Mouse (Mus musculus) myocyte (in vitro differentiated cells): Measurements from ENCODE around the gene Abhd2. TPM values are rescaled to one million over a fixed set of nuclear protein-coding genes. Genes with fewer than 3 reads are reported as not detected.

Source experiments
- H3K27me3 ChIP-seq: one replicate; pipeline ENCODE4 v1.6.1; 2011; ENCODE audit not compliant: control insufficient read depth, insufficient read depth, insufficient read length
- H3K36me3 ChIP-seq: one replicate; pipeline ENCODE4 v1.6.1; 2011; ENCODE audit not compliant: control insufficient read depth, insufficient read depth
- H3K4me2 ChIP-seq: one replicate; pipeline ENCODE4 v1.6.1; 2011; ENCODE audit warnings: low read depth, control low read depth
- H3K4me3 ChIP-seq: one replicate; pipeline ENCODE4 v1.5.1; 2011; ENCODE audit warnings: mild to moderate bottlenecking, control low read depth, moderate library complexity
- H3K79me2 ChIP-seq: one replicate; pipeline ENCODE4 v1.6.1; 2011; ENCODE audit not compliant: control insufficient read depth, insufficient read depth
- H3ac ChIP-seq: one replicate; pipeline ENCODE4 v1.6.1; 2011; ENCODE audit not compliant: control insufficient read depth, insufficient read length
- CEBPB ChIP-seq: IDR thresholded peaks from 2 replicates; pipeline ENCODE4 v1.6.1; 2011; ENCODE audit warnings: mild to moderate bottlenecking, moderate library complexity; ENCODE audit not compliant: poor library complexity, insufficient read depth, severe bottlenecking
- E2F4 ChIP-seq: IDR thresholded peaks from one replicate; pipeline ENCODE4 v1.6.1; 2011; ENCODE audit warnings: mild to moderate bottlenecking, control low read depth, moderate library complexity; ENCODE audit not compliant: insufficient read depth
- MAX ChIP-seq: IDR thresholded peaks from one replicate; pipeline ENCODE4 v1.6.1; 2011; ENCODE audit warnings: low read depth, mild to moderate bottlenecking, control low read depth
- MYOD1 ChIP-seq, 3 experiments: IDR thresholded peaks; one replicate each; pipeline ENCODE4 v1.6.1; 2011; ENCODE audit warnings: control low read depth in 2 of 3, low read depth in 2 of 3, mild to moderate bottlenecking in 2 of 3, moderate library complexity in 1 of 3; ENCODE audit not compliant: insufficient read length in 2 of 3, control insufficient read depth in 1 of 3
- MYOG ChIP-seq, 3 experiments: IDR thresholded peaks; one replicate each; pipeline ENCODE4 v1.6.1; 2011; ENCODE audit warnings: control low read depth in 2 of 3, low read depth in 2 of 3, mild to moderate bottlenecking in 2 of 3; ENCODE audit not compliant: insufficient read length in 2 of 3, control insufficient read depth in 1 of 3, insufficient read depth in 1 of 3
- POLR2A ChIP-seq: IDR thresholded peaks from one replicate; pipeline ENCODE4 v1.6.1; 2011; ENCODE audit warnings: low read depth, mild to moderate bottlenecking, control low read depth, moderate library complexity; ENCODE audit not compliant: insufficient read length
- POLR2AphosphoS2 ChIP-seq: IDR thresholded peaks from one replicate; pipeline ENCODE4 v1.6.1; 2011; ENCODE audit warnings: low read depth, control low read depth; ENCODE audit not compliant: insufficient read length
- REST ChIP-seq: IDR thresholded peaks from one replicate; pipeline ENCODE4 v1.6.1; 2011; ENCODE audit warnings: mild to moderate bottlenecking, control low read depth, moderate library complexity; ENCODE audit not compliant: insufficient read depth, insufficient read length
- SRF ChIP-seq: IDR thresholded peaks from one replicate; pipeline ENCODE4 v1.6.1; 2011; ENCODE audit warnings: low read depth; ENCODE audit not compliant: control insufficient read depth, insufficient read length
- TCF12 ChIP-seq: IDR thresholded peaks from one replicate; pipeline ENCODE4 v1.6.1; 2011; ENCODE audit warnings: mild to moderate bottlenecking, control low read depth; ENCODE audit not compliant: poor library complexity, insufficient read depth, severe bottlenecking
- TCF3 ChIP-seq: IDR thresholded peaks from one replicate; pipeline ENCODE4 v1.6.1; 2011; ENCODE audit warnings: low read depth, control low read depth; ENCODE audit not compliant: insufficient read length
- USF1 ChIP-seq: IDR thresholded peaks from one replicate; pipeline ENCODE4 v1.6.1; 2011; ENCODE audit warnings: low read depth, mild to moderate bottlenecking, control low read depth, moderate library complexity
- polyA plus RNA-seq: library from polyadenylated mRNA; unstranded; fragments of >200 nt; fragmentation: generic; extraction: Trizol; gene quantifications from one replicate; pipeline ENCODE4 v1.2.1, GENCODE M21; 2012; ENCODE audit warnings: missing spikeins

Gene Abhd2
- polyA plus RNA-seq, 1 experiment = 16.9 TPM

DNA sequence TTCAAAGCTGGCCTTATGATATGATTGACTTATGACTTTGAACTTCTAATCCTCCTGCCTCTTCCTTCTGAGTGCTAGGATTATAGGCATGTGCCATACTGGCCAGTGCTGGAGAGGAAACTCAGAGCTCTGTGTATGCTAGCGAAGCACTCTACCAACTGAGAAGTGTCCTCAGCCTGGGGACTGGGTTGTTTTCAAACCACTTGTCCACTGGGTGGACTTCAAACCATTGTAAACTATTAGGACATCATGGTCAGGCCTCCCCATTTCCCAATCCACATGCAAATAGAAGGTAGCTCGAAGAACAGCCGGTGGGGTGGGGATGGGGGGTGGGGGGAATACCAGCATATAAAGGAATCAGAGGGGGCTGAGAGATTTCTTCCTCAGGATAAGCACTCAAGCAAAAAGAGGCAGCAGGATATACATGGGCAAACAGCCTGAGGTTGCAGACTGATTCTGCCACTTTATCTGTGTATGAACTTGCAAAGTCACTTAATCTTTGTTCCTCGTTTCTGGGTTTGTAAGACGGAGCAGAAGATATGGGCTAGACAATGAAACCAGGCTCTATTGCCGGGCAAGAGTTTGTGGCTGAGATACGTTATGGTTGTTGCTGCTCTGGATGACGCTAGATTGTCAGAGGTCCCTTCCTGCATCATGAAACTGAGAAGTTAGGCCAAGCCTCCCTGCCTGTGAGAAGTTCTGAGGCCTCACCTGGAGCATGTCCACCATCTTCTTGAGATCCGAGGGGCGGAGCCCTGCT, 103.7 kb downstream of the Abhd2 start:
- Histone ChIP-seq H3ac (no peak overlapping the region), H3K4me2 (no peak overlapping the region), H3K27me3 (peaks cover 38% of the 10 kb centered on the region), H3K36me3 (no peaks in the 10 kb centered on the region), H3K4me3 (no peak overlapping the region), H3K79me2 (no peaks in the 10 kb centered on the region)
- no peak for TF ChIP-seq POLR2A

DNA sequence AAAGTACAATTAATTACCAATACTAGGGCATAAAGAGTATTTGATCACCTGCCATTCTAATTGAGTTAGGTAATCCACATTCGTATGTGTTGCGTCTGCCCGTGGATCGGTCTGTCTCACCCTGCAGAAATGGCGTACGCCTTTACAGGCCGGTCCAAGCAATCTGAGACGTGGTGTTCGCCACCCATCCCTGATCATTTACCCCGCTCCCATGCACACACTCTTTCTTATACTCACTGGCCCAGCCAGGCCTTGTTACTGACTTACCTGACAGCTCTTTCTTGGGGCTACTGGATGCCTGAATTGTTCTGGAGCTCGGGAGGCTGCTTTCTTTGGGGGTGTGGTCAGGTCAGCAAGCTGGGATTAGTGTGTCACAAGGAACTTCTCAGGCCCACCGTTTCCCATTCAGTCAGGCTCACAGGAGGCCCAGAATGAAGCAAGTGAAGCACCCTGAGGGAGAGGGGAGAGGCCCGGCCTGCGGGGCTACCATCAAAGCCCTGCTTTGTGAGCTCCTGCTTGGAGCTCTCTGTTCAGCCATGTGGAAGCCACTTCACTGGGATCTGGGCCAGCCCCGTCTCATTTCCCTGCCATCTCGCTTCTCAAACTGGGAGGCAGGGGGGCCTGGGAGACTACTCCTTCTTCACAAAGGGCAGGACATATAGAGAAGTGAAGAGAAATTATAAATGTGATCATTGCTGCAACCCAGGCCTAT, 113.6 kb downstream of the Abhd2 start, which contains the start of gene Rlbp1:
Rlbp1 (minus strand) TSS at position 627 of the 712 bp plus-strand sequence.
- H3K27me3 ChIP-seq = peaks cover 27% of the 10 kb centered on the region

DNA sequence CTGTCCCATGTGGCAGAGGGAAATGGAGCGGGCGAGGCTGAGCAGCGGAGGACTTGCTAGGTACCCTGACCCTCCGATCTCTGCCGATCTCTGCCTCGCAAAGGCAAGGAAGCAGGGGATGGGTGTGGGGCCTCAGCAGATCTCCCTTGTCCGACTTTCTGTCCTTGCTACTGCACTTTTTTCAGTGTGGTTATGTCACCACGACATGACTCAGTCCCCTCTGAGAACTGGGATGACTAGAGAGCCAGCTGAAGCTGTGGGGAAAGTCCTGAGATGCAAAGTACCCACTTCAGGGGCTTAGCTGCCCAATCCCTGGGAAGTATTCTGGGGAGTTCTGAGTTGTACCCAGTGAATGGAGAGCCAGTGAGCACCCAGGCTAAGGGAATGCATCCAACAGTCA, 114.1 kb downstream of the Abhd2 start:
- Histone ChIP-seq H3K79me2 (no peaks in the 10 kb centered on the region), H3K36me3 (no peaks in the 10 kb centered on the region), H3ac (no peak overlapping the region), H3K4me2 (no peak overlapping the region), H3K27me3 (peaks cover 22% of the 10 kb centered on the region), H3K4me3 (no peak overlapping the region)
- no peak for TF ChIP-seq REST
- TF ChIP-seq POLR2AphosphoS2 = no peak
- TF ChIP-seq USF1 = no peak
- no peak for TF ChIP-seq E2F4
- no peak for TF ChIP-seq TCF3
- no peak for TF ChIP-seq MYOD1 (IDR thresholded peaks at IDR 0.05; ENCODE audit: control insufficient read depth in 1 of 3, insufficient read length in 2 of 3, low read depth in 2 of 3)
- TF ChIP-seq POLR2A = no peak
- no peak for TF ChIP-seq SRF
- TF ChIP-seq MAX = no peak
- TF ChIP-seq CEBPB = no peak
- TF ChIP-seq MYOG (IDR thresholded peaks at IDR 0.05; ENCODE audit: control insufficient read depth in 1 of 3, insufficient read depth in 1 of 3, insufficient read length in 2 of 3, low read depth in 2 of 3) = no peak
- TF ChIP-seq TCF12 = no peak

More for the DNA sequence above, 113.6 kb downstream of the Abhd2 start, which contains the start of gene Rlbp1:
- no peak within 1 kb of the TSS for H3ac ChIP-seq
- no peak for TF ChIP-seq SRF
- TF ChIP-seq MYOD1 (IDR thresholded peaks at IDR 0.05; ENCODE audit: control insufficient read depth in 1 of 3, insufficient read length in 2 of 3, low read depth in 2 of 3) = no peak
- H3K4me2 ChIP-seq = no peak within 1 kb of the TSS
- H3K36me3 ChIP-seq = no peaks in the 10 kb centered on the region
- no peak within 1 kb of the TSS for H3K4me3 ChIP-seq
- no peaks in the 10 kb centered on the region for H3K79me2 ChIP-seq

DNA sequence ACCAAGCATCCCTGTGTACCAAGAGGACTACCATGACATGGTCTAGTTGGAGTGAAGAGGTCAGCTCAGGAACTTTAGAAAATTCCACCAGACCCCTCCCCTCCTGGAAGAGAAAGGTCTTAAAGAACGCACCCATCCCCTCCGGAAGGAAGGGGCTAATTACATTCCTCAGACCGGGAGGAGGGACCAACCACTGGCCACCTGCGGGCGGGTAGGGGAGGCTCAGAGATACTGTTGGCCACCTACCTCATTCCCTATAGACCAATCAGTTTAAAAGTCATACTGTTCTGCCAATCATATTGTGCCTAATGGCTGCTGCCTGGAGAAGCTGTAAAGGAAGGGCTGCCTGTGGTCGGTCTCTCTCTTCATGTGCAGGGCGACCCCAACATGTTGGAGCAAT, 115.0 kb downstream of the Abhd2 start:
- no peak overlapping the region for H3ac ChIP-seq
- no peak overlapping the region for H3K4me3 ChIP-seq
- TF ChIP-seq REST (no peak), MYOD1 (IDR thresholded peaks at IDR 0.05; ENCODE audit: control insufficient read depth in 1 of 3, insufficient read length in 2 of 3, low read depth in 2 of 3) (no peak), POLR2AphosphoS2 (no peak), E2F4 (no peak), CEBPB (no peak), USF1 (no peak), MYOG (IDR thresholded peaks at IDR 0.05; ENCODE audit: control insufficient read depth in 1 of 3, insufficient read depth in 1 of 3, insufficient read length in 2 of 3, low read depth in 2 of 3) (no peak), TCF12 (no peak), SRF (no peak), TCF3 (no peak), MAX (no peak), POLR2A (no peak)
- peaks cover 18% of the 10 kb centered on the region for H3K27me3 ChIP-seq
- H3K36me3 ChIP-seq = no peaks in the 10 kb centered on the region
- H3K79me2 ChIP-seq = no peaks in the 10 kb centered on the region
- H3K4me2 ChIP-seq = no peak overlapping the region

DNA sequence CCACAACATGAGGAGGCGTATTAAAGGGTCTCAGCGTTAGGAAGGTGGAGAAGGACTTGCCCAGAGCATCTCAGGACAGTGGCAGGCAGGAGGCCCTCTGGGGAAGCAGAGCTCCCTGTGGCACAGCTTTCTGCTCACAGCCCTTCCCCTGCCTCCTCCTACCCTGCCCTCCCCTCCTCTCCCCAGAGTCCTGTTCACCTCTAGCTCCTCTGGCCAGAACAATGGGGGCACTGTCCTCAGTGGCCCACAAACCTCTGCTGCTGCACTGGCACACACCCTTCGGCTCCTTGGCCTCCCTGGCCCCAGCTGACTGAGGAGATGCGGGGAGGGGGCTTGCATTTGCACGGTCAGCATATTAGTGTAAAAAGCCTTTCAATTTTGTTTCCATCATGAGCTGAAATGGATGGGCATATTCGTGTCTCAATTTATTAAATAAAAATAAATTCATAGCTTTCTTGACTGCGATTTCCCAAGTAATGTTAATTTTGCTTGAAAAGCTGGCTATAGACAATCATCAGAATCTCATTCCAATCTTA, 115.7 kb downstream of the Abhd2 start:
- Histone ChIP-seq H3K79me2 (no peaks in the 10 kb centered on the region), H3ac (no peak overlapping the region), H3K27me3 (peaks cover 11% of the 10 kb centered on the region), H3K4me3 (no peak overlapping the region), H3K36me3 (no peaks in the 10 kb centered on the region), H3K4me2 (no peak overlapping the region)
- no peak for TF ChIP-seq MAX
- no peak for TF ChIP-seq TCF3
- TF ChIP-seq POLR2AphosphoS2 = no peak
- TF ChIP-seq POLR2A = no peak
- no peak for TF ChIP-seq E2F4
- no peak for TF ChIP-seq MYOG (IDR thresholded peaks at IDR 0.05; ENCODE audit: control insufficient read depth in 1 of 3, insufficient read depth in 1 of 3, insufficient read length in 2 of 3, low read depth in 2 of 3)
- TF ChIP-seq USF1 = no peak
